In the genomic region with DNA sequence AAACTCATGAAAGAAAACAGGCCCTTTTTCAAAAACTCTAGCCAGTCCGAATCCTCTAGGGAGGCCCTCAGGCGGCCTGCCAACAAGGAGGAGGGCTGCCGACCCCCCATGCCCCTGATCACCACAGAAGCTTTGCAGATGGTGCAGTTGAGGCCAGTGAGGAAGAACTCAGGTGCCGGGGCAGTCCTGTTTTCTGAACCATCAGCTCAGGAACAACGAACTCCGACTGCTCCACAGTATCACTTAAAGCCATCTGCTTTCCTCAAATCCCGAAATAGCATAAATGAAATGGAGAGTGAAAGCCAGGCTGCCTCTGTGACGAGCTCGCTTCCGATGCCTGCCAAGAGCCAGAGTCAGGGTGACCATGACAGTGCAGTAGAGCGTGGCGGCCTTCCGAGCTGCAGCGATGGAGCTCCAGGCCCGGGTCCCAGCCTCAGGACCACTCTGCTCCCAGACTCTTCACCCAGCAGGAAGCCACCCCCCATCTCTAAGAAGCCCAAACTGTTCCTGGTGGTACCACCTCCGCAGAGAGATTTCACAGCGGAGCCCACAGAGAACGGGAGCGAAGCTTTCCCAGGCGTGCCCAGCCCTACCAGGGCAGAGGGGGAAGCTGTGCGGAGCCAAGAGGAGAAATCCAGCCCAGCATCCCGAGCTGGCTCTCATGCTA, we compare ENCODE assay signal across 9 mouse cellular contexts. TPM values are rescaled to one million over a fixed set of nuclear protein-coding genes. Genes with fewer than 3 reads are reported as not detected.
DNase-seq lines count a peak whose midpoint lies in the region; ATAC-seq and TF ChIP-seq lines count a peak whose summit lies in the region.
"Had no signal": no experiment of that assay in that cellular context is flagged by ENCODE, and none has a peak within 500 bp of the region (broad histone marks: within the 10 kb centered on the region; RNA-seq: fewer than 3 reads in every experiment).

No protein-coding gene starts in this region.

- peaks cover 12% of the 10 kb centered on the region; the same call in 1 of the 2 replicates for H3K4me1 ChIP-seq in lung, embryonic 15.5 days
- H3K4me1 ChIP-seq in lung, postnatal 0 days (ENCODE audit: insufficient read depth, low read depth, low read length), result peaks cover 5% of the 10 kb centered on the region; the same call in 1 of the 2 replicates
- H3K4me1 ChIP-seq in hindbrain, embryonic 15.5 days (replicated peaks), result peaks cover 31% of the 10 kb centered on the region

- WGBS in lung, embryonic 15.5 days, result 81% methylated on average over 22 of the region's 22 CpGs
- WGBS in lung, postnatal 0 days, result 73% methylated on average over 22 of the region's 22 CpGs
- 55% methylated on average over 22 of the region's 22 CpGs for WGBS in hindbrain, embryonic 15.5 days

- H3K4me3 ChIP-seq in lung, embryonic 15.5 days, result no peak overlapping the region
- no peak overlapping the region for H3K4me3 ChIP-seq in lung, postnatal 0 days (ENCODE audit: low read depth, low read length)
- H3K4me3 ChIP-seq in hindbrain, embryonic 15.5 days, result no peak overlapping the region

- no peak overlapping the region for H3K4me2 ChIP-seq in lung, embryonic 15.5 days
- no peak overlapping the region for H3K4me2 ChIP-seq in lung, postnatal 0 days (replicated peaks; ENCODE audit: low read depth, low read length)
- H3K4me2 ChIP-seq in hindbrain, embryonic 15.5 days, result no peak overlapping the region

- peak; percentile 65; the same call in 1 of the 2 replicates for ATAC-seq in lung, embryonic 15.5 days (ENCODE audit: borderline replicate concordance, extremely low read depth, low FRiP score, low TSS enrichment)
- ATAC-seq in lung, postnatal 0 days, result no peak
- ATAC-seq in hindbrain, embryonic 15.5 days (ENCODE audit: low FRiP score, low read depth), result peak; percentile 75

- H3K27ac ChIP-seq in lung, embryonic 15.5 days, result no peak overlapping the region
- H3K27ac ChIP-seq in lung, postnatal 0 days (ENCODE audit: low read length), result no peak overlapping the region
- H3K27ac ChIP-seq in hindbrain, embryonic 15.5 days (replicated peaks), result peak overlapping the region; percentile 61
- H3K27ac ChIP-seq: macrophage had no signal

- 0 out of 2 replicates have a peak, but pooled peaks cover 2% of the 10 kb centered on the region for H3K36me3 ChIP-seq in lung, embryonic 15.5 days
- H3K36me3 ChIP-seq in lung, postnatal 0 days (ENCODE audit: insufficient read depth, low read length), result peaks cover 1% of the 10 kb centered on the region; the same call in 1 of the 2 replicates
- H3K36me3 ChIP-seq in hindbrain, embryonic 15.5 days, result peaks cover 14% of the 10 kb centered on the region

- H3K9me3 ChIP-seq in lung, embryonic 15.5 days, result no peaks in the 10 kb centered on the region
- no peaks in the 10 kb centered on the region for H3K9me3 ChIP-seq in lung, postnatal 0 days (ENCODE audit: low read length)
- no peaks in the 10 kb centered on the region for H3K9me3 ChIP-seq in hindbrain, embryonic 15.5 days

- DNase-seq in lung, postnatal 0 days (ENCODE audit: low spot score), result no peak
- peak; percentile 27 to 45 for DNase-seq in frontal cortex, postnatal 14 days (ENCODE audit: low spot score in 2 of 2)
- DNase-seq in left cerebral cortex, postnatal 36 days (ENCODE audit: low spot score in 2 of 2), result peak; percentile 70 to 80
- peak; percentile 56 for DNase-seq in telencephalon, adult 2 months (ENCODE audit: low read depth, low spot score)
- no peak for DNase-seq in lung, postnatal 25 days (ENCODE audit: low spot score)
- DNase-seq in urinary bladder, adult 18-20 months (ENCODE audit: low spot score in 2 of 2), result no peak

- no peaks in the 10 kb centered on the region for H3K27me3 ChIP-seq in lung, embryonic 15.5 days
- H3K27me3 ChIP-seq in lung, postnatal 0 days (replicated peaks; ENCODE audit: insufficient read depth, low read length), result no peaks in the 10 kb centered on the region
- H3K27me3 ChIP-seq in hindbrain, embryonic 15.5 days, result no peaks in the 10 kb centered on the region

- H3K9ac ChIP-seq in lung, embryonic 15.5 days, result no peak overlapping the region
- H3K9ac ChIP-seq in lung, postnatal 0 days (replicated peaks; ENCODE audit: low read depth), result no peak overlapping the region
- H3K9ac ChIP-seq in hindbrain, embryonic 15.5 days, result no peak overlapping the region

- intact Hi-C loops in left cerebral cortex, postnatal 36 days (cut with DNase I), result loop anchor here (2.0 to 5.0 kb wide), 2 partner anchors 44 to 289 kb away; no protein-coding TSS in a partner anchor

- no peak for TF ChIP-seq CTCF in lung, postnatal 0 days (IDR thresholded peaks at IDR 0.05)

- no peak for TF ChIP-seq EP300 in lung, postnatal 0 days (IDR thresholded peaks at IDR 0.05)

RNA-seq across cellular contexts. Expression of a gene that starts 19.6 kb away (rescaled TPM):
- polyA plus RNA-seq in lung, embryonic 15.5 days (2015; fragmentation: Nextera tagmentation; extraction: Ambion mirVana), result 8.7 and 11.6 TPM in 2 replicates
- 2.7 and 3.4 TPM in 2 replicates for polyA plus RNA-seq in lung, postnatal 0 days (2015; fragmentation: Nextera tagmentation; extraction: Ambion mirVana)
- 11.8 and 13.7 TPM in 2 replicates for polyA plus RNA-seq in hindbrain, embryonic 15.5 days (2015; fragmentation: Nextera tagmentation; extraction: Ambion mirVana)
- total RNA-seq in left cerebral cortex, postnatal 36 days (2021), result 1 to 10 TPM; 2.5 to 3.4 TPM

Comparison
In these comparisons a context has a peak if more than half of its experiments do, and no peak if none do; other contexts are left out.
1. DNase-seq: peak in frontal cortex, postnatal 14 days (2 of 2), left cerebral cortex, postnatal 36 days (2 of 2) and telencephalon, adult 2 months (single experiment); none in lung, postnatal 0 days (single experiment), lung, postnatal 25 days (single experiment) and urinary bladder, adult 18-20 months (0 of 2).